Mouse (Mus musculus) adrenal gland, adult 18-20 months (tissue): ENCODE data around the gene Olfr738. TPM values are rescaled to one million over a fixed set of nuclear protein-coding genes. Genes with fewer than 3 reads are reported as not detected.

Source experiments
- DNase-seq, 2 experiments: peaks; one replicate each; pipeline ENCODE4 v3.0.0; 2021 to 2022; ENCODE audit warnings: low spot score in 2 of 2
- long read RNA-seq, 2 experiments: library from polyadenylated mRNA; stranded (forward); transcript quantifications; one replicate each; pipeline ENCODE4 v2.0.0; 2021
- total RNA-seq, 2 experiments: library from RNA; stranded (reverse); gene quantifications; 1 replicate in 1 of 2; 2 replicates in 1 of 2; pipeline ENCODE4 v1.2.3; 2021

Olfr738 gene
- not detected for total RNA-seq
- long read RNA-seq, experiment 1, result 0 reads
- long read RNA-seq, experiment 2, result 0 reads

- DNase-seq, result no peak
Observed at GRCm38 (mm10) chr14:50407268-50407667, at the start of gene Olfr738. Gene Olfr738 (plus strand): TSS chr14:50407568.

DNA sequence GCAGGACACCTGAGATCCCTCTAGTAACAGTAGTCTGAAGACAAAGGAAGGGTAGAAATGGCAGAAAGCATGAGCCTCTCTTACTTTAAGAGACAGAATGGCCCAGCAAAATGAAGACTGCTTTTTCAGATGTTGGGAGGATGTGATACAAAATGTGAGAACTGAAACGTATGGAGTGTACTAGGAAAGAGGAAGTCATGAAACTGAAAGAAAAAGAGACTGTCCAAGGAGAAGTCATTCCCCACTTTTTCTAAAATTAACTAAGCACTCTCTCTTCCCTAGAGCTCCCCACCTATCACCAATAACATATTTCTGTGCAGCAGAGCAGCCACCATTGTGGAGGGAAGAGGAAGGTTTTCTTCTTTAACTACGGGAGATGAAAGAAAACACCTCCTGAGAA, 49.8 kb upstream of the Olfr738 start, which contains the start of gene Tlr11:
Tlr11 (plus strand) TSS at position 322 of the 400 bp plus-strand sequence.
- DNase-seq, result no peak

GRCm38 (mm10) chr14:50360480-50360879, 46.9 kb upstream of the Olfr738 start:
- DNase-seq, result no peak

GRCm38 (mm10) chr14:50363561-50363960, 43.8 kb upstream of the Olfr738 start:
- no peak for DNase-seq

GRCm38 (mm10) chr14:50380863-50381262, 26.5 kb upstream of the Olfr738 start, which contains the start of gene Olfr736:
Gene Olfr736 (plus strand): TSS chr14:50381163.
- DNase-seq, result no peak

- DNase-seq, result no peak
Observed at GRCm38 (mm10) chr14:50418326-50418725, 11.0 kb downstream of the Olfr738 start, which contains the start of gene Olfr739. Gene Olfr739 (plus strand): TSS chr14:50418626.

DNA sequence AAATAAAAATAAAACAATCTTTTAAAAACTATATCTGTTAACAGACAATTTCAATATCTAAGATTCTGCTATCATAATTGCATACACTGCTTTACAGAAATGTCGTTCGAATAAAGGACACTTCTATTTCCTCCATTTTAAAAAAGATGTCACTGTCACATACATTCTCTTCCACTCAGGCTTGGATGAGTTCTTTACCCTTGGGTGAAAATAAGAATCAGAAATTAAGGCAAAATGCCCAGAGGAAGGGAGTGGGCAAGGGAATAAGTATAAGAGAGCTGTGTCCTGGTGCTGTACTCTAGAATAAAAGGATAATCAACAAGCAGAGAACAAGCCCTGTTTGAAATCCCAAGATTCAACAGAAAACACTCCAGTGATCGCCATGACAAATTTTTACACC, 37.9 kb downstream of the Olfr738 start, which contains the start of gene Olfr740:
Olfr740 (plus strand) TSS at position 301 of the 400 bp plus-strand sequence.
- no peak for DNase-seq

Other genes starting within 250 kb of the Olfr738 start
- gene Olfr730, start 219.4 kb upstream of the Olfr738 start, total RNA-seq, result not detected
- not detected for gene Olfr731, start 165.7 kb upstream of the Olfr738 start, total RNA-seq
- gene Olfr732, start 123.4 kb upstream of the Olfr738 start, total RNA-seq, result not detected
- not detected for gene Olfr733, start 106.0 kb upstream of the Olfr738 start, total RNA-seq
- not detected for gene Olfr734, start 80.8 kb upstream of the Olfr738 start, total RNA-seq
- gene Olfr735, start 58.7 kb upstream of the Olfr738 start, total RNA-seq, result not detected
- gene Tlr11, start 49.7 kb upstream of the Olfr738 start, total RNA-seq, result under 1 TPM; 0.10 to 0.54 TPM
- gene Olfr736, start 26.4 kb upstream of the Olfr738 start, total RNA-seq, result not detected
- gene Olfr739, start 11.1 kb downstream of the Olfr738 start, total RNA-seq, result not detected
- gene Olfr740, start 38.0 kb downstream of the Olfr738 start, total RNA-seq, result not detected
- not detected for gene Olfr741, start 65.2 kb downstream of the Olfr738 start, total RNA-seq
- not detected for gene Olfr742, start 96.0 kb downstream of the Olfr738 start, total RNA-seq
- not detected for gene Olfr743, start 114.3 kb downstream of the Olfr738 start, total RNA-seq
- gene Olfr744, start 207.3 kb downstream of the Olfr738 start, total RNA-seq, result not detected
- not detected for gene Olfr745, start 231.8 kb downstream of the Olfr738 start, total RNA-seq
- not detected for gene Olfr746, start 239.5 kb downstream of the Olfr738 start, total RNA-seq